Mouse (Mus musculus) retina, adult 2 months (tissue): ENCODE data around the gene Zcchc10.
"Not testable (repeated sequence)": the region's sequence is repeated elsewhere in the genome, so short reads cannot be mapped to it uniquely, and the experiment has no call there.

ENCODE experiments used
- DNase-seq: peaks from one replicate; pipeline ENCODE4 v3.0.0-alpha.2; 2012; ENCODE audit warnings: low read depth, low spot score

Gene Zcchc10

GRCm38 (mm10) chr11:53316996-53317395 is 7.5 kb upstream of the Zcchc10 start:
- DNase-seq = no peak

- no peak for DNase-seq
Measured at GRCm38 (mm10) chr11:53318041-53318440, 6.4 kb upstream of the Zcchc10 start.

- not testable (repeated sequence) for DNase-seq
Measured at GRCm38 (mm10) chr11:53318568-53318967, 5.9 kb upstream of the Zcchc10 start.

GRCm38 (mm10) chr11:53319867-53320266 is 4.6 kb upstream of the Zcchc10 start:
- DNase-seq = not testable (repeated sequence)

GRCm38 (mm10) chr11:53330325-53330724 is 5.8 kb downstream of the Zcchc10 start:
- DNase-seq = no peak

- DNase-seq = no peak
Measured at GRCm38 (mm10) chr11:53331121-53331520, 6.6 kb downstream of the Zcchc10 start.

- DNase-seq = no peak
Measured at GRCm38 (mm10) chr11:53332076-53332680, 7.7 kb downstream of the Zcchc10 start.

- no peak for DNase-seq
Measured at GRCm38 (mm10) chr11:53335505-53336181, 11.2 kb downstream of the Zcchc10 start.

GRCm38 (mm10) chr11:53336182-53336571 is 11.7 kb downstream of the Zcchc10 start:
- no peak for DNase-seq

- no peak for DNase-seq
Measured at GRCm38 (mm10) chr11:53336924-53337323, 12.4 kb downstream of the Zcchc10 start.

GRCm38 (mm10) chr11:53337684-53338083 is 13.2 kb downstream of the Zcchc10 start:
- no peak for DNase-seq

- DNase-seq = not testable (repeated sequence)
Measured at GRCm38 (mm10) chr11:53341019-53341418, 16.5 kb downstream of the Zcchc10 start.

GRCm38 (mm10) chr11:53342711-53343110 is 18.2 kb downstream of the Zcchc10 start:
- DNase-seq = no peak

- DNase-seq = no peak
Measured at GRCm38 (mm10) chr11:53345328-53345727, 20.8 kb downstream of the Zcchc10 start.

GRCm38 (mm10) chr11:53345738-53346137 is 21.3 kb downstream of the Zcchc10 start:
- no peak for DNase-seq

- DNase-seq = peak; percentile 72
Measured at GRCm38 (mm10) chr11:53350291-53351223, 26.1 kb downstream of the Zcchc10 start, which contains the start of gene Aff4. Gene Aff4, plus strand, starts transcription at chr11:53350833.

GRCm38 (mm10) chr11:53351224-53351942 is 26.9 kb downstream of the Zcchc10 start:
- peak; percentile 22 for DNase-seq

GRCm38 (mm10) chr11:53351943-53352590 is 27.6 kb downstream of the Zcchc10 start:
- no peak for DNase-seq

GRCm38 (mm10) chr11:53358504-53359155 is 34.2 kb downstream of the Zcchc10 start:
- no peak for DNase-seq

- no peak for DNase-seq
Measured at GRCm38 (mm10) chr11:53367032-53367431, 42.6 kb downstream of the Zcchc10 start.
